Mouse (Mus musculus): ENCODE results near the gene Tbx10. TPM values are rescaled to one million over a fixed set of nuclear protein-coding genes. Genes with fewer than 3 reads are reported as not detected.
"Not testable (repeated sequence)": the region's sequence is repeated elsewhere in the genome, so short reads cannot be mapped to it uniquely, and the experiment has no call there.

Gene Tbx10
- total RNA-seq, 2 experiments from 2014 or later: not detected

GRCm38 (mm10) chr19:4037788-4038232 lies 45.3 kb downstream of the Tbx10 start, which contains the start of gene Gstp1:
TSS of gene Gstp1 (minus strand) at chr19:4037985.
- DNase-seq (ENCODE audit: extremely low spot score in 1 of 2, low spot score in 1 of 2): peak; percentile 81 to 83

- DNase-seq (ENCODE audit: extremely low spot score in 1 of 2, low spot score in 1 of 2): not testable (repeated sequence)
Measured at GRCm38 (mm10) chr19:4040941-4041340, 48.4 kb downstream of the Tbx10 start.

- not testable (repeated sequence) for DNase-seq (ENCODE audit: extremely low spot score in 1 of 2, low spot score in 1 of 2)
Measured at GRCm38 (mm10) chr19:4041500-4041899, 48.9 kb downstream of the Tbx10 start.

- no peak for DNase-seq (ENCODE audit: extremely low spot score in 1 of 2, low spot score in 1 of 2)
Measured at GRCm38 (mm10) chr19:4042124-4042523, 49.6 kb downstream of the Tbx10 start.

GRCm38 (mm10) chr19:4044109-4044508 lies 51.6 kb downstream of the Tbx10 start:
- DNase-seq (ENCODE audit: extremely low spot score in 1 of 2, low spot score in 1 of 2): not testable (repeated sequence)

GRCm38 (mm10) chr19:4045966-4046865 lies 53.7 kb downstream of the Tbx10 start, which contains the start of gene Gstp2:
TSS of gene Gstp2 (minus strand) at chr19:4046023.
- peak; percentile 58 to 59 for DNase-seq (ENCODE audit: extremely low spot score in 1 of 2, low spot score in 1 of 2)

- DNase-seq (ENCODE audit: extremely low spot score in 1 of 2, low spot score in 1 of 2): no peak
Measured at GRCm38 (mm10) chr19:4046866-4047254, 54.3 kb downstream of the Tbx10 start.

GRCm38 (mm10) chr19:4047859-4048258 lies 55.3 kb downstream of the Tbx10 start:
- DNase-seq (ENCODE audit: extremely low spot score in 1 of 2, low spot score in 1 of 2): peak; percentile 36 to 84

- DNase-seq (ENCODE audit: extremely low spot score in 1 of 2, low spot score in 1 of 2): not testable (repeated sequence)
Measured at GRCm38 (mm10) chr19:4049069-4049468, 56.5 kb downstream of the Tbx10 start.

Other genes starting within 250 kb of the Tbx10 start
- 10 to 100 TPM; 51.6 to 55.2 TPM for gene Kmt5b, start 225.3 kb upstream of the Tbx10 start, total RNA-seq (2021)
- gene Chka, start 141.0 kb upstream of the Tbx10 start, total RNA-seq (2021): 10 to 100 TPM; 78.4 to 97.2 TPM
- gene Tcirg1, start 85.6 kb upstream of the Tbx10 start, total RNA-seq (2021): 10 to 100 TPM; 17.3 to 21.5 TPM
- 100 to 1,000 TPM; 134 to 151 TPM for gene Ndufs8, start 80.0 kb upstream of the Tbx10 start, total RNA-seq (2021)
- gene Aldh3b1, start 62.9 kb upstream of the Tbx10 start, total RNA-seq (2021): 1 to 10 TPM; 3.5 to 4.4 TPM
- gene Unc93b1, start 57.6 kb upstream of the Tbx10 start, total RNA-seq (2021): 10 to 100 TPM; 16.7 to 20.6 TPM
- not detected for gene Aldh3b3, start 34.1 kb upstream of the Tbx10 start, total RNA-seq (2021)
- 1 to 10 TPM in 1 of 2 experiments, under 1 TPM in 1; 0.81 to 1.2 TPM for gene Aldh3b2, start 20.4 kb upstream of the Tbx10 start, total RNA-seq (2021)
- gene Acy3, start 6.2 kb upstream of the Tbx10 start, total RNA-seq (2021): 1 to 10 TPM; 2.0 to 2.5 TPM
- 10 to 100 TPM in 1 of 2 experiments, 1 to 10 TPM in 1; 9.9 to 10.2 TPM for gene Nudt8, start 7.8 kb downstream of the Tbx10 start, total RNA-seq (2021)
- gene Gm49405, start 7.9 kb downstream of the Tbx10 start, total RNA-seq (2021): 1 to 10 TPM; 1.1 to 1.4 TPM
- 1 to 10 TPM; 2.4 to 3.3 TPM for gene Doc2g, start 10.6 kb downstream of the Tbx10 start, total RNA-seq (2021)
- gene Ndufv1, start 20.1 kb downstream of the Tbx10 start, total RNA-seq (2021): 100 to 1,000 TPM; 222 to 263 TPM
- gene Gstp1, start 45.2 kb downstream of the Tbx10 start, total RNA-seq (2021): 100 to 1,000 TPM; 343 to 385 TPM
- gene Gstp2, start 53.3 kb downstream of the Tbx10 start, total RNA-seq (2021): 10 to 100 TPM; 35.5 to 41.9 TPM
- not detected for gene Gstp3, start 66.8 kb downstream of the Tbx10 start, total RNA-seq (2021)
- gene Cabp2, start 88.8 kb downstream of the Tbx10 start, total RNA-seq (2021): not detected
- 10 to 100 TPM; 28.9 to 37.6 TPM for gene Cdk2ap2, start 104.4 kb downstream of the Tbx10 start, total RNA-seq (2021)
- 100 to 1,000 TPM; 176 to 181 TPM for gene Pitpnm1, start 107.2 kb downstream of the Tbx10 start, total RNA-seq (2021)
- gene Aip, start 133.1 kb downstream of the Tbx10 start, total RNA-seq (2021): 100 to 1,000 TPM; 102 to 127 TPM
- not detected for gene Gpr152, start 147.0 kb downstream of the Tbx10 start, total RNA-seq (2021)
- under 1 TPM in 1 of 2 experiments, not detected in 1; 0.20 TPM for gene Cabp4, start 151.3 kb downstream of the Tbx10 start, total RNA-seq (2021)
- gene Coro1b, start 155.9 kb downstream of the Tbx10 start, total RNA-seq (2021): 10 to 100 TPM; 87.3 to 89.5 TPM
- 1 to 10 TPM; 1.1 to 2.9 TPM for gene Ptprcap, start 160.9 kb downstream of the Tbx10 start, total RNA-seq (2021)
- gene Rps6kb2, start 170.6 kb downstream of the Tbx10 start, total RNA-seq (2021): 10 to 100 TPM; 27.8 to 43.9 TPM
- 10 to 100 TPM in 1 of 2 experiments, 1 to 10 TPM in 1; 8.2 to 11.7 TPM for gene Carns1, start 182.7 kb downstream of the Tbx10 start, total RNA-seq (2021)
- 1 to 10 TPM; 1.2 to 1.3 TPM for gene Tbc1d10c, start 198.5 kb downstream of the Tbx10 start, total RNA-seq (2021)
- gene Ppp1ca, start 199.3 kb downstream of the Tbx10 start, total RNA-seq (2021): 100 to 1,000 TPM; 259 to 293 TPM
- 1 to 10 TPM; 7.4 to 8.2 TPM for gene Rad9a, start 208.9 kb downstream of the Tbx10 start, total RNA-seq (2021)
- gene Clcf1, start 221.5 kb downstream of the Tbx10 start, total RNA-seq (2021): under 1 TPM; 0.27 to 0.61 TPM
- gene AC109138.7, start 221.6 kb downstream of the Tbx10 start, total RNA-seq (2021): not detected
- gene Pold4, start 239.1 kb downstream of the Tbx10 start, total RNA-seq (2021): 10 to 100 TPM; 15.1 to 17.5 TPM

Measured in layer of hippocampus, postnatal 25 days (tissue).